Mouse (Mus musculus): ENCODE measurements around the gene Rs1. TPM values are rescaled to one million over a fixed set of nuclear protein-coding genes. Genes with fewer than 3 reads are reported as not detected.

The Rs1 gene
- polyA plus RNA-seq, 1 experiment from 2014 or later = not detected

- H3K9ac ChIP-seq (ENCODE audit: low read depth, low read length) = no peak overlapping the region
- no peak overlapping the region for H3K27ac ChIP-seq (ENCODE audit: low read depth, low read length)
- no peak for TF ChIP-seq CTCF (IDR thresholded peaks at IDR 0.05; ENCODE audit: low read depth)
- WGBS = 84% methylated on average over 7 of the region's 7 CpGs
- H3K4me1 ChIP-seq (replicated peaks; ENCODE audit: control insufficient read depth, insufficient read depth, low read length) = no peaks in the 10 kb centered on the region
- H3K4me3 ChIP-seq (ENCODE audit: low read depth, low read length) = no peak overlapping the region
- no peak for ATAC-seq
- no peak overlapping the region for H3K4me2 ChIP-seq (replicated peaks; ENCODE audit: low read depth)
- H3K27me3 ChIP-seq (replicated peaks; ENCODE audit: control insufficient read depth, insufficient read depth, low read length) = no peaks in the 10 kb centered on the region
- H3K9me3 ChIP-seq (ENCODE audit: control insufficient read depth) = no peaks in the 10 kb centered on the region
- H3K36me3 ChIP-seq (ENCODE audit: control insufficient read depth, insufficient read depth) = no peaks in the 10 kb centered on the region
Measured at GRCm38 (mm10) chrX:160808226-160808625, 40.4 kb downstream of the Rs1 start.

Other genes with a start within 250 kb of the Rs1 start
- 4.1 and 6.4 TPM in 2 replicates for gene Ppef1, start 32.2 kb upstream of the Rs1 start, polyA plus RNA-seq (2015; fragmentation: Nextera tagmentation; extraction: Ambion mirVana)
- gene Gja6, start 139.0 kb downstream of the Rs1 start, polyA plus RNA-seq (2015; fragmentation: Nextera tagmentation; extraction: Ambion mirVana) = 0.09 and 0.29 TPM in 2 replicates
- 0.66 and 0.80 TPM in 2 replicates for gene Cdkl5, start 226.7 kb downstream of the Rs1 start, polyA plus RNA-seq (2015; fragmentation: Nextera tagmentation; extraction: Ambion mirVana)